Mouse (Mus musculus): ENCODE results near the gene Brwd3. TPM values are rescaled to one million over a fixed set of nuclear protein-coding genes. Genes with fewer than 3 reads are reported as not detected.

Brwd3 gene
- polyA plus RNA-seq, 1 experiment from 2014 or later, result 4.5 TPM

DNA sequence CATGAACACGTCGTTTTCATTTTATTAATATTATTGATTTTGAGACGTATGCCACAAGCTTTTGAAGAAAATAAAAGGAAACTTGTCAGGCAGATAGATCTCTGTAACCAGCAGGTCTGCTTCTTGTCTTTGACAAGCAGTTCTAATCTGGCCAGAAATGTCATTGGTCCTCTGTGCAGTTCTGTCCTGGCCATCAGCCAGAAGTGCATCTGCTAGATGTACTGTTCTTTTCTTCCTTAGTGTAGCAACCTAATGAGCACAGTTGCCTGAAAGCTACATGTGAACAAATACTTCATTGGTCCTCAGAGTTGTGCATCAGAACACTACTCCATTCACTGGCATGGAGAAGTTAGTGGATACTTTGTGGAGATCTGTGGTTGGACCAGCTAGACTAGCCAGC is 105.1 kb downstream of the Brwd3 start:
- Histone ChIP-seq H3K9me3 (replicated peaks) (no peaks in the 10 kb centered on the region), H3K4me2 (replicated peaks) (no peak overlapping the region), H3K4me3 (no peak overlapping the region), H3K4me1 (no peaks in the 10 kb centered on the region), H3K36me3 (no peaks in the 10 kb centered on the region), H3K27me3 (no peaks in the 10 kb centered on the region), H3K27ac (no peak overlapping the region), H3K9ac (no peak overlapping the region)
- 82% methylated on average over 3 of the region's 3 CpGs for WGBS
- ATAC-seq (ENCODE audit: low FRiP score), result peak; percentile 22; the same call in 1 of the 2 replicates

DNA sequence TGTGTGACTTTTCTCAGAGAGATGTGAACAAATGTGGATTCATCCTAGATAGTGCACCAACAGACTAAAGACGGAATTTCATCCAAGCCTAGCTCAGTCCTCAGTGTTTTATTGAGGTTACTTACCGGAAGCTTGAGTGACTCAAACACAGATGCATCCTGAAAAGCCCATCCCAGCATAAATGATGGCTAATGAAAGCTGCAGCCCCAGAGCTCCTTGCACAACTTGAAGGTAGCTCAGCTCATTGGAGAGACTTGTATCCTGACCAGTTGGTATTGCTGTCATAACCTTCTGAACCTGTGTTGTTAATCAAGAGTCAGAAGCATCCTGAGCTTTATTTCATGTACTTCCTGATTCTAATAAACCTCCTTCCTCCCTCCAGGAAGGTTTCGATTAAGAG is 105.8 kb downstream of the Brwd3 start:
- H3K27me3 ChIP-seq, result no peaks in the 10 kb centered on the region
- H3K9me3 ChIP-seq (replicated peaks), result no peaks in the 10 kb centered on the region
- no peaks in the 10 kb centered on the region for H3K36me3 ChIP-seq
- no peak overlapping the region for H3K4me3 ChIP-seq
- no peak overlapping the region for H3K9ac ChIP-seq
- H3K27ac ChIP-seq, result no peak overlapping the region
- WGBS, result 81% methylated on average over 3 of the region's 3 CpGs
- no peak for ATAC-seq (ENCODE audit: low FRiP score)
- H3K4me1 ChIP-seq, result no peaks in the 10 kb centered on the region
- H3K4me2 ChIP-seq (replicated peaks), result no peak overlapping the region

DNA sequence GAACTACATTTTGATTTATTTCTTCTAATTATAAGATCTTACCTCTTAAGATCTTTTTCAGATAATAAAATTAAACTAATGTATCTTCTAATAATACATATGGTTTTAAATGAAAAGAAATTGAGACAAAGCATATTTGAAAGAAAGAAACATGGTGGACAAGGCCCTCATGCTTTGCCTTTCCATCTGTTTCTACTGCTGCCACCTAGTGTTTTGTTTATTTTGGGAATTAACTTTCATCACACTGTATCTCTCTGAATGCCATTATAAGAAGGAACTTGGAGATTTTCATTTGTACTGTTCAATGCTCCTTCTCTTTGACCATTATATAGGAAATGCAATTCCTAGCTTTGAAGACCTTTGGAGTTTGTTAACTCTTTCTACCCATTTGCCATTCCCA is 109.9 kb downstream of the Brwd3 start:
- no peak overlapping the region for H3K4me3 ChIP-seq
- H3K27ac ChIP-seq, result no peak overlapping the region
- H3K36me3 ChIP-seq, result no peaks in the 10 kb centered on the region
- no peaks in the 10 kb centered on the region for H3K27me3 ChIP-seq
- no peaks in the 10 kb centered on the region for H3K9me3 ChIP-seq (replicated peaks)
- no peak overlapping the region for H3K9ac ChIP-seq
- H3K4me1 ChIP-seq, result no peaks in the 10 kb centered on the region
- no peak for ATAC-seq (ENCODE audit: low FRiP score)
- no peak overlapping the region for H3K4me2 ChIP-seq (replicated peaks)

DNA sequence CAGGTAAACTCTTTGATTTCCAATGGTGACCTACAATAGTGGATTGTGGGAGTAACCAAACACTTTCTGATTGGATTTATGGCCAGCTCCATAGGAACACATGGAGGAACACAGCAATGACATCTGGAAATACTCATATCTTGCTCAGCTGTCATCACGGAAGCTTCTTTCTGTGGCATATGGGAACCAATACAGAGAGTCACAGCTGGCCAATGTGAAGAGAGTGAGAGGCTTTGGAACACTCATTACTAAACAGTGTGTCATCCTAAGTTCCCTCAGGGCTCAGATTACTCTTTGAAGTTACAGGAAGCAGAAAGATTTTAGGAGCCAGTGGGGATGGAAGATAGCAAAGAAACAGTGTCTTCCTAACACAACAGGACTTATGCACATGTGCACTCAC is 111.7 kb downstream of the Brwd3 start:
- Histone ChIP-seq H3K4me1 (no peaks in the 10 kb centered on the region), H3K4me3 (no peak overlapping the region), H3K4me2 (replicated peaks) (no peak overlapping the region), H3K9ac (no peak overlapping the region), H3K9me3 (replicated peaks) (no peaks in the 10 kb centered on the region), H3K27me3 (no peaks in the 10 kb centered on the region), H3K27ac (no peak overlapping the region), H3K36me3 (no peaks in the 10 kb centered on the region)
- ATAC-seq (ENCODE audit: low FRiP score), result no peak
- WGBS, result 86% methylated on average over 1 of the region's 1 CpGs

DNA sequence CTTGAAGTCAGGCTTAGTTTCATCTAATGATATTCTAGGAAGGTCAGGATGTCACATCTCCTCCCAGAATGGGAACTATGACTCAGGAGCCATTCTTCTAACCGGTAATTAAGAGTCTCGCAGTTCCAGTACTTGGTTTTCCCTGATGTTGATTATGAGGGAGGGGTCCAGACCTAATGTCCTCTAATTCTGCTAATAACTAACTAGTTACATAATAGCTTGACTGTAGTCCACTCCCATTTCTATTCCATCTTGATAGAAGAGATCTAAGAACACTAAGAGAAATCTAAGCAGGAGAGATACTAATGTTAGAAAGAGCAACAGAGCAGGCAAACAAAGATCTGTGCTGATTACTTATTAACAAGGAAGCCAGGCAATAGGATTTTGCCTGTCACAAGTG is 129.9 kb downstream of the Brwd3 start:
- WGBS, result 74% methylated on average over 2 of the region's 2 CpGs
- H3K4me1 ChIP-seq, result no peaks in the 10 kb centered on the region
- no peaks in the 10 kb centered on the region for H3K36me3 ChIP-seq
- ATAC-seq (ENCODE audit: low FRiP score), result no peak
- no peak overlapping the region for H3K9ac ChIP-seq
- no peak overlapping the region for H3K27ac ChIP-seq
- no peaks in the 10 kb centered on the region for H3K9me3 ChIP-seq (replicated peaks)
- H3K27me3 ChIP-seq, result no peaks in the 10 kb centered on the region
- no peak overlapping the region for H3K4me2 ChIP-seq (replicated peaks)
- no peak overlapping the region for H3K4me3 ChIP-seq

Other genes starting within 250 kb of the Brwd3 start
- not detected in 2 replicates for gene Gm379, start 169.5 kb downstream of the Brwd3 start, polyA plus RNA-seq (2016; fragmentation: Nextera tagmentation; extraction: Ambion mirVana)
- gene Hmgn5, start 179.0 kb upstream of the Brwd3 start, polyA plus RNA-seq (2016; fragmentation: Nextera tagmentation; extraction: Ambion mirVana), result 21.3 and 21.9 TPM in 2 replicates